Mouse (Mus musculus): ENCODE measurements around the gene Fam240a.

Gene Fam240a

GRCm38 (mm10) chr9:110893429-110893828 lies 23.2 kb downstream of the Fam240a start:
- ATAC-seq (ENCODE audit: low TSS enrichment) = no peak

GRCm38 (mm10) chr9:110892552-110892951 lies 24.1 kb downstream of the Fam240a start:
- no peak for ATAC-seq (ENCODE audit: low TSS enrichment)

- ATAC-seq (ENCODE audit: low TSS enrichment) = no peak
Measured at GRCm38 (mm10) chr9:110891077-110891828, 25.4 kb downstream of the Fam240a start.

- no peak for ATAC-seq (ENCODE audit: low TSS enrichment)
Measured at GRCm38 (mm10) chr9:110890026-110890783, 26.5 kb downstream of the Fam240a start.

- no peak for ATAC-seq (ENCODE audit: low TSS enrichment)
Measured at GRCm38 (mm10) chr9:110888935-110889334, 27.7 kb downstream of the Fam240a start.

GRCm38 (mm10) chr9:110887388-110888303 lies 29.0 kb downstream of the Fam240a start:
- ATAC-seq (ENCODE audit: low TSS enrichment) = no peak

GRCm38 (mm10) chr9:110881953-110882352 lies 34.7 kb downstream of the Fam240a start:
- ATAC-seq (ENCODE audit: low TSS enrichment) = no peak

GRCm38 (mm10) chr9:110880772-110881171 lies 35.9 kb downstream of the Fam240a start:
- ATAC-seq (ENCODE audit: low TSS enrichment) = no peak

- ATAC-seq (ENCODE audit: low TSS enrichment) = 0 out of 2 replicates have a peak, but pooled peaks have one; percentile 29
Measured at GRCm38 (mm10) chr9:110879998-110880561, 36.6 kb downstream of the Fam240a start, which contains the start of gene Tmie. Gene Tmie, minus strand, starts transcription at chr9:110880113.

GRCm38 (mm10) chr9:110879191-110879920 lies 37.3 kb downstream of the Fam240a start, which contains the start of gene Als2cl:
Gene Als2cl, plus strand, starts transcription at chr9:110879870.
- ATAC-seq (ENCODE audit: low TSS enrichment) = 0 out of 2 replicates have a peak, but pooled peaks have one; percentile 39

- no peak for ATAC-seq (ENCODE audit: low TSS enrichment)
Measured at GRCm38 (mm10) chr9:110877888-110878287, 38.8 kb downstream of the Fam240a start.

- no peak for ATAC-seq (ENCODE audit: low TSS enrichment)
Measured at GRCm38 (mm10) chr9:110877353-110877752, 39.3 kb downstream of the Fam240a start.

GRCm38 (mm10) chr9:110875288-110875695 lies 41.4 kb downstream of the Fam240a start:
- no peak for ATAC-seq (ENCODE audit: low TSS enrichment)

- ATAC-seq (ENCODE audit: low TSS enrichment) = no peak
Measured at GRCm38 (mm10) chr9:110874660-110875191, 41.9 kb downstream of the Fam240a start.

- ATAC-seq (ENCODE audit: low TSS enrichment) = no peak
Measured at GRCm38 (mm10) chr9:110873681-110874659, 42.7 kb downstream of the Fam240a start.

- ATAC-seq (ENCODE audit: low TSS enrichment) = peak; percentile 67
Measured at GRCm38 (mm10) chr9:110871030-110871429, 45.6 kb downstream of the Fam240a start.
